Mouse (Mus musculus) embryonic facial prominence, embryonic 11.5 days (tissue): ENCODE data around the gene Grk1. TPM values are rescaled to one million over a fixed set of nuclear protein-coding genes. Genes with fewer than 3 reads are reported as not detected.

ENCODE experiments used
- ATAC-seq: fragments of 200-750 bp; cut with Nextera tagmentation; replicated peaks from 2 replicates; pipeline ENCODE4 v1.8.0; 2017; ENCODE audit warnings: low read depth; ENCODE audit not compliant: insufficient number of reproducible peaks, low FRiP score, low TSS enrichment
- DNase-seq: peaks from one replicate; pipeline ENCODE4 v3.0.0-alpha.2; 2015; ENCODE audit warnings: low spot score
- H3K27ac ChIP-seq: fragments of 300-500 bp; sonication (generic); replicated peaks from 2 replicates; pipeline ENCODE4 v1.5.1; 2014; ENCODE audit warnings: mild to moderate bottlenecking, low read depth, low read length, control low read depth
- H3K27me3 ChIP-seq: fragments of 300-500 bp; sonication (generic); 2 replicates; pipeline ENCODE4 v1.6.1; 2014; ENCODE audit warnings: mild to moderate bottlenecking, low read length, moderate library complexity, mixed read lengths; ENCODE audit not compliant: control insufficient read depth, insufficient read depth
- H3K36me3 ChIP-seq: fragments of 300-500 bp; sonication (generic); replicated peaks from 2 replicates; pipeline ENCODE4 v1.6.1; 2014; ENCODE audit warnings: low read depth, mild to moderate bottlenecking, low read length, moderate library complexity, mixed read lengths; ENCODE audit not compliant: control insufficient read depth, insufficient read depth
- H3K4me1 ChIP-seq: fragments of 300-500 bp; sonication (generic); 2 replicates; pipeline ENCODE4 v1.6.1; 2014; ENCODE audit warnings: low read length, mixed read lengths; ENCODE audit not compliant: control insufficient read depth, insufficient read depth
- H3K4me2 ChIP-seq: fragments of 300-500 bp; sonication (generic); 2 replicates; pipeline ENCODE4 v1.6.1; 2014; ENCODE audit warnings: low read depth, mild to moderate bottlenecking, control low read depth, low read length, moderate library complexity
- H3K4me3 ChIP-seq: fragments of 300-500 bp; sonication (generic); 2 replicates; pipeline ENCODE4 v1.5.1; 2014; ENCODE audit warnings: low read depth, low read length, control low read depth
- H3K9ac ChIP-seq: fragments of 300-500 bp; sonication (generic); replicated peaks from 2 replicates; pipeline ENCODE4 v1.6.1; 2014; ENCODE audit warnings: mild to moderate bottlenecking, control low read depth, low read length
- H3K9me3 ChIP-seq: fragments of 300-500 bp; sonication (generic); replicated peaks from 2 replicates; pipeline ENCODE4 v1.6.1; 2016; ENCODE audit warnings: mild to moderate bottlenecking, low read length, inconsistent platforms, mixed read lengths; ENCODE audit not compliant: control insufficient read depth
- WGBS: fragments of 180-500 bp; shearing (Covaris S2); extraction: QIAGEN DNeasy Blood & Tissue Kit; methylation state at CpG from one replicate; pipeline ENCODE4 v1.1.7; 2014; 5-methylcytosine and 5-hydroxymethylcytosine counted together
- polyA plus RNA-seq: library from polyadenylated mRNA; unstranded; fragments of >200 nt; fragmentation: Nextera tagmentation; extraction: Ambion mirVana; gene quantifications from 2 replicates; pipeline ENCODE4 v1.2.1, GENCODE M21; 2014

The Grk1 gene
- polyA plus RNA-seq, 1 experiment from 2014 or later: 0.06 TPM

DNA sequence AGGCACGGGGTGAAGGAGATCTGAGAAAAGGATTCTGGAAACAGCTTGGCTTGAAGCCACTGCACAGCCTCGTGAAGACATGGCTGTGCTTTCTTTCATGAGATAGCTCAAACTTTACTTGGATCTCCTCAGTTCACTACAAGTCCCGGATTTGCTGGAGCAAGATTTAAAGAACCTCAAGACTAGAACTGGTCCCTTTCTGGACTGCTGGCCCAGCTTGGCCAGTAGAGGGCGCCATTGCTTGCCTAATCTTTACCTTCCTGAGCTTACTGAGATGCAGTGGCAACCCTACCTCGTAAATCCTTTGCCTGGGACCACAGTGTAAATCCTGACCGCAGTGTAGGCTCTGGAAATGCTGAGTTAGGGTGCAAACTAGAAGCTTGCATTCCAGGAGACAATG is 6.7 kb downstream of the Grk1 start:
- 34% methylated on average over 6 of the region's 6 CpGs for WGBS
- Histone ChIP-seq H3K27me3 (no peaks in the 10 kb centered on the region), H3K4me2 (no peak overlapping the region), H3K9ac (no peak overlapping the region), H3K27ac (no peak overlapping the region), H3K36me3 (no peaks in the 10 kb centered on the region), H3K4me3 (no peak overlapping the region), H3K4me1 (no peaks in the 10 kb centered on the region), H3K9me3 (no peaks in the 10 kb centered on the region)
- no peak for ATAC-seq
- DNase-seq: peak; percentile 74

DNA sequence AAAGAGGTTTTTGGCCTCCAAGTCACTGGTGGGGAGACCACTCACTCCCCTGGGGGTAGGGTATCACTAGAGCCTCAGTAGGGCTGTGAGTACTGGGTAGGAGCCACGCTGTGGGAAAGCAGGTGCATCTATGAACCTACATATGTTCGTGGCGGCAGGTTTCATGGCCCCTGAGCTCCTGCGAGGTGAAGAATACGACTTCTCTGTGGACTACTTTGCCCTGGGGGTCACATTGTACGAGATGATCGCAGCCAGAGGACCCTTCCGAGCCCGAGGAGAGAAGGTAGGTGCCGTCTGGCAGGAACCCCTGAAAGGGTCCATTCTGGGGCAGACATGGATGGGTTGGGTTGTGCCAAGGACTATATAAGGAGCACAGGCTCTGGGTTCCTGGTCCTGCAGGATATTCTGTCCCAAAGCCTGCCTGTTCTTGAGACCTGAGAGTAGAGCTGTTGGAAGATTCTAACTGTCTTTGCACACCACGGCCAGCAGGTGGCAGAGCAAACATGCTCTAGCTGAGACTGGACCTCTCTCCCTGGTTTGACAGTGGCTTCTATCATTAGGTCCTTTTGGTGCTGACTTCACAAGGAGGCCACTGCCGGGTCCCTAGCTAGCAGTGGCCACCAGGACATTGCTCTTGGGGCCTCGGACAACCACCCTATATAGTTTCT is 8.1 kb downstream of the Grk1 start:
- no peaks in the 10 kb centered on the region for H3K4me1 ChIP-seq
- H3K9ac ChIP-seq: no peak overlapping the region
- H3K9me3 ChIP-seq: no peaks in the 10 kb centered on the region
- no peak overlapping the region for H3K27ac ChIP-seq
- DNase-seq (peak; percentile 73), ATAC-seq (no peak)
- H3K36me3 ChIP-seq: no peaks in the 10 kb centered on the region
- WGBS: 60% methylated on average over 13 of the region's 13 CpGs
- H3K4me2 ChIP-seq: no peak overlapping the region
- no peak overlapping the region for H3K4me3 ChIP-seq
- H3K27me3 ChIP-seq: no peaks in the 10 kb centered on the region

DNA sequence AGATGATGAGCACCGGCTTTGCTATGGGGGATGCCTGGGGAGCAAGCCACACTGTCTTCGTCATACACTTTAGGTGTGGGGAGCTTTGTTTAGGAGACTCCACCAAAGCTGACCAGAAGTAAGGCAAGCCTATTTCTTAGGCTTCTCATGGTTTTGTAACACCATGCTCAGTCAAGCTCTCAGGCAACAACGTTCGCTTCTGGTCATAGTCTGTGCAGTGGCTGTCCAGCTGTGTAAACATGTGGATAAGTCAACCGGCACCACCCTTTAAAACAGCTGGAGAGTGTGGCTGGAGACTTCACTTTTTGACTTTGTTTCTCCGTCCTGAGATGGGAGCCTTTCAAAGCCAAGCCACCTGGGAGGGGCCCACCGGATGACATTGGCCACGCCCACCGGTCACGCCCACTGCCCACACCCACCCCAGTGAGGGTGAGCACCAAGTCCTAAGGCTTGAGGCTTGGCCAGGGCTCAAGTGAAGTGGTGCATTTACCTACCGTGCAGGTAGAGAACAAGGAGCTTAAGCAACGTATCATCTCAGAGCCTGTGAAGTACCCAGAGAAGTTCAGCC is 9.0 kb downstream of the Grk1 start:
- Histone ChIP-seq H3K36me3 (no peaks in the 10 kb centered on the region), H3K4me2 (no peak overlapping the region), H3K9ac (no peak overlapping the region), H3K4me1 (no peaks in the 10 kb centered on the region), H3K27me3 (no peaks in the 10 kb centered on the region), H3K27ac (no peak overlapping the region), H3K9me3 (no peaks in the 10 kb centered on the region), H3K4me3 (no peak overlapping the region)
- WGBS: 53% methylated on average over 12 of the region's 12 CpGs
- DNase-seq: no peak
- ATAC-seq: no peak

DNA sequence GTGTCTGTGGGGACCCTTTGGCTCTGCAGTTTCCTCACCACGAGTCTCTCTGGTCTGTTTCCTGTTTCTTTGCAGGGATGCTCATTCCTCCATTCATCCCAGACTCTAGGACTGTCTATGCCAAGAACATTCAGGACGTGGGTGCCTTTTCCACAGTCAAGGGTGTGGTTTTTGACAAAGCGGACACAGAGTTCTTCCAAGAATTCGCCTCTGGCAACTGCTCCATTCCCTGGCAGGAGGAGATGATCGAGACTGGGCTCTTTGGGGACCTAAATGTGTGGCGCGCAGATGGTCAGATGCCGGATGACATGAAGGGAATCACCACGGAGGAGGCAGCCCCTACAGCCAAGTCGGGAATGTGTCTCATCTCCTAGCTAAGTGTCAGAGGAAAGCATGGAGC is 11.0 kb downstream of the Grk1 start:
- no peaks in the 10 kb centered on the region for H3K27me3 ChIP-seq
- DNase-seq: no peak
- H3K4me1 ChIP-seq: no peaks in the 10 kb centered on the region
- H3K4me3 ChIP-seq: no peak overlapping the region
- no peak overlapping the region for H3K9ac ChIP-seq
- no peak overlapping the region for H3K4me2 ChIP-seq
- no peaks in the 10 kb centered on the region for H3K36me3 ChIP-seq
- ATAC-seq: no peak
- 75% methylated on average over 10 of the region's 10 CpGs for WGBS
- H3K9me3 ChIP-seq: no peaks in the 10 kb centered on the region
- no peak overlapping the region for H3K27ac ChIP-seq

DNA sequence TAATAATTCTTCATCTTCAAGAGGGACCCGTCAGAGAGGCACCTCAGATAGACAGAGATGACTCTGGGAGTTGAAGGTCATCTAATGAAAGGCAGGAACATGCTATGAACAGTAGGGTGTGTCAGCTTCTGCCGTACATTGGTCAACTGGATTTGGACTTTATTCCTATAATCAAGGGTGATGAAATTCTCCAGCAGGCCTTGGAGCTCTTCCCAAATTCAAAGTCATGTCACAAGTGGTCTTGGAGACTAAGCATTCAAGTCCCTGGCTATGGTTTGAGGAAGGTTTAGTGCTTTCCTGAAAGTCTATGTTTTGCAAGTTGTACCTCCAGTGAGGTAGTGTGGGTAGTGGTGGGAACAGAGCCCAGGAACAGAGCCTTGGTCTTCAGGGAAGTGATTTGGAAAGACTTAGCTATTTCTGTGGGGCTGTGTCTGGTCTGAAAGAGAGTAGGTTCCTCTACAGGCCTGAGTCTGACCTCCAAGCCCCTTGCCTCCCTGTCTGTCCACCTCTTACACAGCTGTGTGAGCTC is 14.3 kb downstream of the Grk1 start:
- 68% methylated on average over 2 of the region's 2 CpGs for WGBS
- H3K9me3 ChIP-seq: no peaks in the 10 kb centered on the region
- H3K4me1 ChIP-seq: no peaks in the 10 kb centered on the region
- H3K4me2 ChIP-seq: no peak overlapping the region
- H3K4me3 ChIP-seq: no peak overlapping the region
- H3K36me3 ChIP-seq: no peaks in the 10 kb centered on the region
- H3K27ac ChIP-seq: no peak overlapping the region
- no peaks in the 10 kb centered on the region for H3K27me3 ChIP-seq
- no peak overlapping the region for H3K9ac ChIP-seq
- no peak for DNase-seq
- ATAC-seq: no peak

DNA sequence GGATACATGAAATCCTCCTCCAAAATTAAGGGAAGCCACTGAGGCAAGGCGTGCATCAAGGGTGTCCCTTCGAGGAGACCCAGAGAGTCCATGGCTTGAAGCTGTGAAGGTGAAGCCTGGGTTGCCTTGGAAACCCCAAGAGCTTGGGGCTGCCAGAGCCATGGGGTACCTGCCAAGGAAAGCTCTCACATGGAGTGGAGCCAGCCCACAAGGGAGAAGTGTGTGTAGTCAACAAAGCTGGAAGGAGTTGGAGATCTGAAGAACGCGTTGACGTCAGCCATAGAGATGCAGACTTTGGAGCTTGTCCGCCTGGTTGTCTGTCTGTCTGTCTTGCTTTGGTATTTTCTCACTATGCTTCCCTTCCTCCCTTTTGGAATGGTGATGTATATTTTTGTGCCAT is 16.1 kb downstream of the Grk1 start:
- Histone ChIP-seq H3K36me3 (no peaks in the 10 kb centered on the region), H3K9me3 (no peaks in the 10 kb centered on the region), H3K27ac (no peak overlapping the region)

DNA sequence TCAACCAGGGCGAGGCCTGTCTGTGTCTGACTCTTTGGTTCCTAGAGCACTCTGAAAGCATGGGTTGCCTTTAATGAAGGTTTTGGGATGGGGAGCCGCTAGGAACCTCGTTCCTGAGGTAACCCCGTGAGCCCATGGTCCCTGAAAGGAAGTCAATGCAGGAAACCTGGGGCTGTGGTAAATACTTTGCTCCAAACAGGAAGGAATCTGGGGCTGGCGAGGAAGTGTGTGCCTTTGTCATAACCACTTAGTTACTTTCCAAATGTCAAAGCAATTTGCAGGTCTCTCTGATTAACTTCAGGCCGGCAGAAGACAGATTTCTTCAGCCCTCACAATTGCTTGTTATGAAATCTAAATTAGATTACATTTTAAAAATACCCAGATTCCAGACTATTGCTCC is 22.5 kb downstream of the Grk1 start:
- WGBS: 66% methylated on average over 6 of the region's 6 CpGs
- ATAC-seq: no peak
- Histone ChIP-seq H3K4me3 (no peak overlapping the region), H3K4me1 (no peaks in the 10 kb centered on the region), H3K36me3 (no peaks in the 10 kb centered on the region), H3K9ac (no peak overlapping the region), H3K27me3 (no peaks in the 10 kb centered on the region), H3K27ac (no peak overlapping the region), H3K4me2 (no peak overlapping the region), H3K9me3 (no peaks in the 10 kb centered on the region)
- DNase-seq: no peak

More for the DNA sequence above, 16.1 kb downstream of the Grk1 start:
- 91% methylated on average over 6 of the region's 6 CpGs for WGBS
- no peak overlapping the region for H3K4me2 ChIP-seq
- ATAC-seq: no peak
- H3K9ac ChIP-seq: no peak overlapping the region
- H3K27me3 ChIP-seq: no peaks in the 10 kb centered on the region
- no peak for DNase-seq
- H3K4me1 ChIP-seq: no peaks in the 10 kb centered on the region
- H3K4me3 ChIP-seq: no peak overlapping the region

DNA sequence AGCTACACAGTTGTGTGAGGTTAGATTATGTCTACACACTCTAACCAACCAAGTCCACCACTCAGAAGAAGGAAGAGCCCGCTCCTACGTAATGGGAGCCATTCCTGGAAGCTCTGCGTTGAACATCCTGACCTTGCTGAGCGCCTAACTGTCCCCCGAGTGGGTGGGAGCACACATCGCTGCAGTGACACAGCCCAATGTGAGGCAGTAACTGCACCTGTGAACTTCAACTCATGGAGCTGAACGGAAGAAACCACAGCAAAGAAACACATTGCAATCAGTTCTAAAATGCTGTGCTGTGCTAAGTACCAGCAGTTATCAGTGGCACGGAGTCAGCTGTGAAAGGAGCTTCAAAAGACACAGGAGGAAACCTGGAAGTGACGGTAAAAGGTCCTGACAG is 23.3 kb downstream of the Grk1 start:
- no peak for ATAC-seq
- no peaks in the 10 kb centered on the region for H3K9me3 ChIP-seq
- 81% methylated on average over 9 of the region's 9 CpGs for WGBS
- no peaks in the 10 kb centered on the region for H3K27me3 ChIP-seq
- H3K4me3 ChIP-seq: no peak overlapping the region
- H3K9ac ChIP-seq: no peak overlapping the region
- no peak overlapping the region for H3K27ac ChIP-seq
- DNase-seq: no peak
- no peaks in the 10 kb centered on the region for H3K36me3 ChIP-seq
- H3K4me1 ChIP-seq: no peaks in the 10 kb centered on the region
- no peak overlapping the region for H3K4me2 ChIP-seq
